Mouse (Mus musculus) c-Kit-negative CD71-positive TER-119-positive erythroid progenitor cells, embryonic 14.5 days (primary cell): ENCODE measurements around the gene Galp.
"Not testable (repeated sequence)": the region's sequence is repeated elsewhere in the genome, so short reads cannot be mapped to it uniquely, and the experiment has no call there.

Source experiments
- DNase-seq: peaks from one replicate; pipeline ENCODE4 v3.0.0-alpha.2; 2013; ENCODE audit warnings: low read depth, low spot score

Galp gene

GRCm38 (mm10) chr7:6254451-6254850, 57.6 kb downstream of the Galp start:
- no peak for DNase-seq

GRCm38 (mm10) chr7:6257386-6257785, 60.5 kb downstream of the Galp start:
- DNase-seq: no peak

GRCm38 (mm10) chr7:6258232-6259220, 61.6 kb downstream of the Galp start:
- no peak for DNase-seq

GRCm38 (mm10) chr7:6260004-6260403, 63.1 kb downstream of the Galp start:
- DNase-seq: not testable (repeated sequence)

GRCm38 (mm10) chr7:6262120-6262519, 65.2 kb downstream of the Galp start:
- DNase-seq: no peak

GRCm38 (mm10) chr7:6262984-6263383, 66.1 kb downstream of the Galp start:
- no peak for DNase-seq

GRCm38 (mm10) chr7:6265695-6266094, 68.8 kb downstream of the Galp start:
- DNase-seq: peak; percentile 42
